Mouse (Mus musculus): ENCODE results near the gene Ercc1. TPM values are rescaled to one million over a fixed set of nuclear protein-coding genes. Genes with fewer than 3 reads are reported as not detected.
A peak's percentile ranks its signal among the peaks of the same experiment; 100 is the strongest.

The Ercc1 gene
- 10 to 100 TPM; 51.1 to 68.7 (median 55.2) TPM for polyA plus RNA-seq (2017; shearing (Covaris generic))

DNA sequence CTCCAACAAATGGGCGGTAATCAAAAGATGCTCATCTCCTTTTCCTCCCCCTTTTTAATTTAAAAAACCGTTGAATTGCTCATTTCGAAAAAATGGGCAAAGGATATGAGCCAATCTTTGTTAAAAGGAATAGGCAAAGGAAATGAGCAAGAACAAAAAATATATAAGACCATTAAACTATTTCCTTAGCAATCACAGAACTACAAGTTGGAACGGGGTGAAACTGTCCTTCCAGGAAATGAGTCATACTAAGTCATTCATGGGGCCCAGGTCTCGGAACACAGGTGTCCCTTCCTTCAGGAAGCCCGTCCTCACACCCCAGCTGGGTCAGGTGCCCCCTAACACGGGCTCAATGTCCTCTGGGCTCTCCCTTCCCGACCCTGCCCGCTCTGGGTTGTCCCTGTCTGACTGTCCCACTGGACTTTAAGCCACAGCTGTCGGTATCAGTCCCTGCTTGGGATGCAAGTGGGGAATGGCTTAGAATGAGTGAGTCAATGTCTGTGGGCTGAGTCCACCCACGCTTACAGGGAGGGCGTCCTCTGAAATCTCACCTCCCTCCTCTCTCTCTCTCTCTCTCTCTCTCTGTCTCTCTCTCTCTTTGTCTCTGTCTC, at the start of gene Ercc1:
Gene Ercc1, plus strand, starts transcription at position 542 of the 611 bp plus-strand sequence.
- peak; percentile 10 for ATAC-seq

DNA sequence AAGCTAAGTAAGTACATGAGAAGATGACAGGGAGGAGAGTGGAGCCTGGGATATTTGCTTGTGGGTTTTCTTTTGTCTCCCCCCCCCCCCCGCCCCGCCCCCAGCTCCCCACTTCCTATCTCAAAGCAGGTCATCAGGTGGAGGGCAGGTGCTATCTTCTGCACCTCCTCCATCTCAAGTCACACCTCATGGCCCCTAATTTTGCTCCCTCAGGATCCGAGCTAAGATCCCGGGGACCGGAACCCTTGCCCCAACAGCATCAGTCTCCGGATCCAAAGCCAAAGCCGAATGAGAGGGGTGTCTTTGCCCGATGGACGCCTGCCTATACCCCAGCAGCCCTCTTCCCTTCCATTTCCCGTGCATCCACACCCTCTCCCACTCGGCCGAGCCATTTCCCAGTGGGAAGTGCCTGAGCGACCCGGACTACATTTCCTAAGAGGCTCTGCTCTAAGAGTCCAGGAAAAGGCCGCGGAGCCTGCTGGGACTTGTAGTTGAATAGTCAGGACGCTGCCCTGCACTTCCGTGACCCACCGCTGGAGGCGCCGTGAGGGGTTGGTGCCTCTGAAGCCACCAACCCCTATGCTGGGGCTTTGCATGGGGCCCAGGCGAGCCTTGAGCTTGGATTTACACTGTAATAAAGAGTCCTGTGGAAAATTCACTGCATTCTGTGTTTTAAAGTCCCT, 48.9 kb upstream of the Ercc1 start:
- ATAC-seq = peak; percentile 86

DNA sequence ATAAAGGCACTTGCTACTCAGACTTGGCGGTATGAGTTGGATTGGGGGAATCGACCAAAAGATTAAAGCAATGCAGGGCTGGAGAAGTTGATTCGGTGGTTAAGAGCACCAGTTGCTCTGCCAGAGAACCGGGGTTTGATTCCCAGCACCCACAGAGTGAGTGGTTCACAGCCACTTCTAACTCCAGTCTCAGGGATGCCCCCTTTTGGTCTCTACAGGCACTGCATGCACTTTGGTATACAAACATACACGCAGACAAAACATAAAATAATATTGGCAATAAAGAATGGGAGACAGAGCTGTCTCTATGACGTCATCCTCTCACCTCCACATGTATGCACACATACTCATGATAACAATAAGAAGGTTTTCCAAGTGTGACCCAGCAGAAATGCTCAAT, 47.5 kb upstream of the Ercc1 start:
- ATAC-seq = no peak

DNA sequence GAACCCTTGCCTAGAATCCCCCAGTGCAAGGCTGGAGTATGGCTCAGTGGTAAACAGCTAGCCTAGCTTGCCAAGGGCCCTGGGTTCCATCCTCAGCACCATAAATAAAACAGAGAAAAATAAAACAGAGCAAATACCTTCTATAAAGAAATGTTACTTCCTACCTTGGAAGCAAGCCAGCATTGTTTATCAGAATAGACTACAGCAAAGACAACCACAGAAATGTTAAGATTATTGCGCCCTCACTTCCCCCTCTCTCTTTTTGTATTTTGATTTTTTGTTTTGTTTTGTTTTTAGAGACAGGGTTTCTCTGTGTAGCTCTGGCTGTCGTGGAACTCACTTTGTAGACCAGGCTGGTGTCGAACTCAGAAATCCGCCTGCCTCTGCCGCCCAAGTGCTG, 46.8 kb upstream of the Ercc1 start:
- ATAC-seq = no peak

GRCm38 (mm10) chr7:19299194-19299593, 45.4 kb upstream of the Ercc1 start:
- ATAC-seq = no peak

- ATAC-seq = peak; percentile 61
These were observed 43.8 kb upstream of the Ercc1 start for GRCm38 (mm10) chr7:19300501-19301421.

- ATAC-seq = no peak
These were observed 42.9 kb upstream of the Ercc1 start for GRCm38 (mm10) chr7:19301461-19302263.

DNA sequence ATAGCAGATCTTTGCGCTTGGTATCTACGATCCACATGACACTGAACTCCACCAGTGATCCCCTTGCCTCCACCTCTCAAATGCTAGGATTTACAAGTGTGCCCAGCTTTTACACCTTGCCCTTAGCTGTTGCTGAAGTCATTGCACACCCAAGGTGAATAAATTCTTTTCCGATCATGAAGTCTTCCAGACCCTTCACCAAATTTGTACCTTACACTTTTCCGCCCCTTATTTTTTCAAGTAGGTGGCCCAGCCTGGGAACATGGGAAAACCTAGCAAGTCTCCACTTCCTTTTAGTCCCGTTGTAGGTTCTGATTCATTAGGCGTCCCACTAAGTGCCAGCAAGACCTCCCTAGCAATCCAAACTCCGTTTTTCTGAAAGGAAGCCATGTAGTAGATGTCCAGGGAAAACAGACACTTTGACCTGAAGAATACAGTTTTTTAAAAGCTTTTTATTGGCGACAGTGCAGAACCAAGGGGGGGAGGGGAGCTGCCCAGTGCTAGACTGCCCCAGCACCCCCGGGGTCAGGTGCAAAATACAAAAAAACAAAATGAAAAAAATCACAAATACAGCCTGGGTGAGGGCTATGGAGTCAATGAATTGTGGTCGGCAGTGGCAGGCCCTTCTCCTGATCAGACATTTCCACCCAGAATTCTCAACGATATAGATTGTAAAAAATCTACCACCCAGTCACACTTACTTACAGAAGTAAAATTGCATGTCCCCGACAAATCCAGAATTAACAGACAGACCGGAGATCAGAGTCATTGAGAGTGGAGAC, 42.1 kb upstream of the Ercc1 start:
- ATAC-seq = no peak

DNA sequence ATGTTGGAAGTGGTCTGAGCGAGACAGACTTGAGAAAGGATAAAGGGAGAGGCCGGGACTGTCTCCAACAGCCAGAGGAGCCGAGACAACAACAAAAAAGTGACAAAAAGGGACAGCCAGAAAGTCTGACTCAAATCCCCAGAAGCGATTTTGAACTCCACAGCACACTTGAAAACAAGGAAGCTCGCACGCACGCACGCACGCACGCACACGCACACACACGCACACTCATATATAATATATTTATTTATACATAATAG, 41.6 kb upstream of the Ercc1 start:
- no peak for ATAC-seq

- ATAC-seq = peak; percentile 27
These were observed 40.8 kb upstream of the Ercc1 start for GRCm38 (mm10) chr7:19303770-19304169.

GRCm38 (mm10) chr7:19304501-19305412, 39.8 kb upstream of the Ercc1 start:
- ATAC-seq = no peak

GRCm38 (mm10) chr7:19305413-19305735, 39.2 kb upstream of the Ercc1 start:
- ATAC-seq = no peak

DNA sequence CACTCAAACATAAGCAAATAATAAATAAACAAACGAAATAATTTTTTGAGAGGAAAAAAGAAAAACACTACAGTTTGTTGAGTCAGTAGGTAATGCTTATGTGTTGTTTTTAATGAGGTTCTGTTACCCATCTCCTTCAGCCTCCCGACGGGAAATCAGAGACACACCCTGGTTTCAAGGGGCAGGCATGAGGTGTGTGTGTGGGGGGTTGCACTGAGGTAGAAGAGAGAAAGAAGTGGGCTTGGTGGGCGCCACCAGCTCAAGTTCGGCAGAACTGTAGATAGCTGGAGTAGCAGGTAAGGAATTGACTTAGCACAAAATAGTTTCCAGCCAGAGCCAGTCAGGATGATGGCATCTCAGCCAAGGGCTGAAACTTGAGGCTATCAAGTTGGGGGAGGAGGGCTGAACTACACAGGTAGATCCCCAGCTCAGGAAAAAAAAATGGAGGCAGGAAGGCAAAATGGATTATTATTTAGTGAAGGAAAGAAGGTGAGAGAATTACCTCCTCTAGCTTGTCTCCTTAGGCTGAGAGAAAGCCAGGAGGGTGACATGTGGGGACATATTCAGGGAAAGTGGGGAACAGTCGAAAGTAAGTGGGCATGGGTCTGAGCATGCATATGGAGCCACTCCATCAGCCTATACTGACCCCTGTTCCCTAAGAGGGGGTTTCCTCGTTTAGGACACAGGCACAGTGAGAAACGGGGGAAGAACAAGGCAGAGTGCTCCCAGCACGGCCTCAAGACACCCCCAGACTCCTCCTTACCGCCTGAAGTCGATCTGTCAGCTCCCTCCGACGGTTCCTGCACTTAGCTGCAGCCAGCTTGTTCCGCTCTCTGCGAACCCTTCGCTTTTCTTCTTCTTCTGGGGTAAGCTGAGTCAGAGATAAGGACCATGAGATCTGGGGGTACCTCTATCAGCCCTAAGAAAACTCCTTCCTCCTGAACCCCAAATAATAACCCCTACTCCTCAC, 38.5 kb upstream of the Ercc1 start:
- ATAC-seq = no peak

DNA sequence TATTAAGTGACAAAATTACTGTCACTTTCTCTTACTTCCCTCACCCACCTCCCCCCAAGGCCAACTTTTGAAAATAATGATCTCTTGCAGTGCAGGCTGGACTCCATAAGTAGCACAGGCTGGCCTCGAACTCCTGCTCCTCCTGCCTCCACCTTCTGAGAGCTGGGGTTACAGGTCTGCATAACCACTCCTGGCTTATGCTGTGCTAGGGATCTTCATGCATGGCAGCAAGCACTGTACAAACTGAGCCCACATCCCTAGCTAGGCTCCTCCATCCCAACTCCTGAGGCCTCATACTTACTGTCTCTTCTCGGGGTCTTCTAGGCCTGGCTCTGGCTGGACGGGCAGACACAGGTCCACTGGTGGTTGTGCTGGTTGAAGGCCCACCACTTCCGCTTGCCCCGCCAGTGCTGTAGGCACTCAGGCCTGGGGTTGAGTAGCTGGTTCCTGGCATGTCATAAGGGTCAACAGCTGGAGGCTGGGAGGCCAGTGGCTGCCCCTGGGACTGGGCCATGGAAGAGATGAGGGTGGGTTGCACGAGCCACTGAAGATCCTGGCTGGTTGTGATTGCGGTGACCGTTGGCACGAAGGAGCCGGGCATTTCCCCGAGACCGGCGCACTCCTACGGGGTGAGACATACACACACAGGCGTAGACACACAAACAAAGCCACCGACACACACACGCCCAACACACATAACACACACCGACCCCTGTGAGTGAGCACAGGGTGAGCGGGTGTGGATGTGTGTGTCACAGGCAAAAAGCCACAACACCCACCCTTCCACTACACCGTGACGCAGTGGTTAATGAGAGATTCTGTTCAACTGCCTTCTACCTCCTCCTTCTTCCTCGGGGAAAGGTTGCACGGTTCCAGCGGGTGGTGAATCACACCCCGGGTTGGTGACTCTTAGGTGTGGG, 37.5 kb upstream of the Ercc1 start:
- no peak for ATAC-seq

GRCm38 (mm10) chr7:19307739-19308453, 36.7 kb upstream of the Ercc1 start:
- peak; percentile 27 for ATAC-seq

DNA sequence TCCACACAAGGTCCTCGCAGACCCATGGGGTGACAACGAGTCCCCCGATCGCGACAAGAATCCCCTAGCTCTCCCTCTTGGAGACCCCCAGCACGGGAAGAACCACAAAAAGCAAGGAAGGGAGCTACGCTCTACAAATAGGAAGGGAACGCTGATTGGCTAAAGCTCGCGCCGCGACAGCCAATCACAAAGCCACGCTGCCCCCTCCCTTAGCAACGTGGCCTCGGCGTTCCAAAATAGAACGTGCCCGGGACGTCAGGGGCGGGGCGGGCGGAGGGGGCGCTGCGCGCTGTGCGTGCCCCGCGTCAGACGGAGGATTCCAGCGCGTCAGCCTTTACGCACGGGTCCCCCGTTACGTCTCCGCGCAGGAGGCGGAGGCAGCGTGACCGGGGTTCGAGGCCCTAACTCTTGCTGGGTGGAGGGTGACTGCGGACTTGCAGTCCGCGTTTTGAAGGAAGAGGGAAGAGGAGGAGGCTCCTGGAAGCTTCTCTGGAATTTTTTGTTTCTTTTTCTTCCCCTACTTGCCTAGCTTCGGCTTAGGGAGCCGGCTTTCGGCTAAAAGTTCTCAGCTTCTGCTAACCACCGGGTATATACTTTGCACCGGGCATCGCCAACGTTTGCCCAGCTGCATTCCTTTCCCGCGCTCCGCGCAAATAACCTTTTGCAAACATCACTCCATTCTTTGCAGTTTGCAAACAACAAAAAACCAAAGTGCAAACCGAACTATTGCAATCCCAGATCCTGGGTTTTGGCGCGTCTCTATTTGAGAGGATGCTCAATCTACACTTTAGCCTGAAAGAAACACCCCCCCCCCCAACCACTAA, 35.9 kb upstream of the Ercc1 start:
- peak; percentile 70 for ATAC-seq

GRCm38 (mm10) chr7:19309278-19309883, 35.2 kb upstream of the Ercc1 start:
- no peak for ATAC-seq

Measured in inflammation-experienced regulatory T-cells, adult 6 months (primary cell).